Mouse (Mus musculus): ENCODE results near the gene Tmie. TPM values are rescaled to one million over a fixed set of nuclear protein-coding genes. Genes with fewer than 3 reads are reported as not detected.

Tmie gene
- total and polyA plus RNA-seq, 3 experiments, result 0.11 TPM; not detected in 2

- ATAC-seq (ENCODE audit: extremely low read depth, insufficient number of reproducible peaks, low FRiP score, poor library complexity, severe bottlenecking) (no peak), DNase-seq (ENCODE audit: low spot score) (no peak)
- no peaks in the 10 kb centered on the region for H3K36me3 ChIP-seq (replicated peaks)
- H3K4me3 ChIP-seq (ENCODE audit: low read depth, low read length), result no peak overlapping the region
- H3K9me3 ChIP-seq (replicated peaks), result no peaks in the 10 kb centered on the region
- no peaks in the 10 kb centered on the region for H3K4me1 ChIP-seq (ENCODE audit: insufficient read depth, low read depth, low read length)
- TF ChIP-seq TAL1 (conservative IDR thresholded peaks at IDR 0.05; ENCODE audit: low read depth, low read length), result no peak
- no peak for TF ChIP-seq GATA1 (IDR thresholded peaks at IDR 0.05; ENCODE audit: borderline replicate concordance, low read length)
- no peak for TF ChIP-seq GATA2 (IDR thresholded peaks at IDR 0.05; ENCODE audit: borderline replicate concordance, low read depth, low read length)
- no peak for TF ChIP-seq CTCF (IDR thresholded peaks at IDR 0.05; ENCODE audit: low read depth, low read length)
- no peak for TF ChIP-seq POLR2AphosphoS5 (IDR thresholded peaks at IDR 0.05; ENCODE audit: insufficient replicate concordance, low read depth, low read length)
- H3K27me3 ChIP-seq (ENCODE audit: insufficient read depth, low read length), result peaks cover 6% of the 10 kb centered on the region; the same call in 1 of the 2 replicates
Measured at GRCm38 (mm10) chr9:110834961-110835360, 45.0 kb downstream of the Tmie start.

GRCm38 (mm10) chr9:110834411-110834810 is 45.5 kb downstream of the Tmie start, which contains the start of gene Prss45:
Gene Prss45 (plus strand): TSS chr9:110834588.
- Histone ChIP-seq H3K9me3 (replicated peaks) (no peaks in the 10 kb centered on the region), H3K4me1 (ENCODE audit: insufficient read depth, low read depth, low read length) (no peaks in the 10 kb centered on the region), H3K4me3 (ENCODE audit: low read depth, low read length) (no peak within 1 kb of the TSS), H3K27me3 (ENCODE audit: insufficient read depth, low read length) (peaks cover 5% of the 10 kb centered on the region; the same call in 1 of the 2 replicates), H3K36me3 (replicated peaks) (no peaks in the 10 kb centered on the region)
- TF ChIP-seq POLR2AphosphoS5 (IDR thresholded peaks at IDR 0.05; ENCODE audit: insufficient replicate concordance, low read depth, low read length), result no peak
- no peak for TF ChIP-seq TAL1 (conservative IDR thresholded peaks at IDR 0.05; ENCODE audit: low read depth, low read length)
- no peak for TF ChIP-seq CTCF (IDR thresholded peaks at IDR 0.05; ENCODE audit: low read depth, low read length)
- no peak for DNase-seq (ENCODE audit: low spot score)
- no peak for ATAC-seq (ENCODE audit: extremely low read depth, insufficient number of reproducible peaks, low FRiP score, poor library complexity, severe bottlenecking)

- no peak overlapping the region for H3K4me3 ChIP-seq (ENCODE audit: low read depth, low read length)
- H3K36me3 ChIP-seq (replicated peaks), result no peaks in the 10 kb centered on the region
- no peak for ATAC-seq (ENCODE audit: extremely low read depth, insufficient number of reproducible peaks, low FRiP score, poor library complexity, severe bottlenecking)
- no peak for TF ChIP-seq GATA1 (IDR thresholded peaks at IDR 0.05; ENCODE audit: borderline replicate concordance, low read length)
- no peak for TF ChIP-seq POLR2AphosphoS5 (IDR thresholded peaks at IDR 0.05; ENCODE audit: insufficient replicate concordance, low read depth, low read length)
- TF ChIP-seq CTCF (IDR thresholded peaks at IDR 0.05; ENCODE audit: low read depth, low read length), result no peak
- TF ChIP-seq GATA2 (IDR thresholded peaks at IDR 0.05; ENCODE audit: borderline replicate concordance, low read depth, low read length), result no peak
- TF ChIP-seq TAL1 (conservative IDR thresholded peaks at IDR 0.05; ENCODE audit: low read depth, low read length), result no peak
- H3K9me3 ChIP-seq (replicated peaks), result no peaks in the 10 kb centered on the region
- no peak for DNase-seq (ENCODE audit: low spot score)
- no peaks in the 10 kb centered on the region for H3K4me1 ChIP-seq (ENCODE audit: insufficient read depth, low read depth, low read length)
- peaks cover 7% of the 10 kb centered on the region for H3K27me3 ChIP-seq (ENCODE audit: insufficient read depth, low read length)
Measured at GRCm38 (mm10) chr9:110833021-110833420, 46.9 kb downstream of the Tmie start.

- Histone ChIP-seq H3K36me3 (replicated peaks) (no peaks in the 10 kb centered on the region), H3K4me1 (ENCODE audit: insufficient read depth, low read depth, low read length) (no peaks in the 10 kb centered on the region), H3K9me3 (replicated peaks) (no peaks in the 10 kb centered on the region), H3K4me3 (ENCODE audit: low read depth, low read length) (no peak within 1 kb of the TSS), H3K27me3 (ENCODE audit: insufficient read depth, low read length) (peaks cover 18% of the 10 kb centered on the region)
- TF ChIP-seq GATA1 (IDR thresholded peaks at IDR 0.05; ENCODE audit: borderline replicate concordance, low read length), result no peak
- TF ChIP-seq CTCF (IDR thresholded peaks at IDR 0.05; ENCODE audit: low read depth, low read length), result no peak
- no peak for TF ChIP-seq TAL1 (conservative IDR thresholded peaks at IDR 0.05; ENCODE audit: low read depth, low read length)
- no peak for TF ChIP-seq GATA2 (IDR thresholded peaks at IDR 0.05; ENCODE audit: borderline replicate concordance, low read depth, low read length)
- TF ChIP-seq POLR2AphosphoS5 (IDR thresholded peaks at IDR 0.05; ENCODE audit: insufficient replicate concordance, low read depth, low read length), result no peak
- DNase-seq (ENCODE audit: low spot score), result no peak
- ATAC-seq (ENCODE audit: extremely low read depth, insufficient number of reproducible peaks, low FRiP score, poor library complexity, severe bottlenecking), result no peak
Measured at GRCm38 (mm10) chr9:110826390-110826789, 53.5 kb downstream of the Tmie start, which contains the start of gene Prss43. Gene Prss43 (plus strand): TSS chr9:110826690.

GRCm38 (mm10) chr9:110825832-110826231 is 54.1 kb downstream of the Tmie start:
- Histone ChIP-seq H3K9me3 (replicated peaks) (no peaks in the 10 kb centered on the region), H3K4me1 (ENCODE audit: insufficient read depth, low read depth, low read length) (no peaks in the 10 kb centered on the region), H3K4me3 (ENCODE audit: low read depth, low read length) (no peak overlapping the region), H3K27me3 (ENCODE audit: insufficient read depth, low read length) (peaks cover 20% of the 10 kb centered on the region), H3K36me3 (replicated peaks) (no peaks in the 10 kb centered on the region)
- no peak for ATAC-seq (ENCODE audit: extremely low read depth, insufficient number of reproducible peaks, low FRiP score, poor library complexity, severe bottlenecking)
- TF ChIP-seq POLR2AphosphoS5 (IDR thresholded peaks at IDR 0.05; ENCODE audit: insufficient replicate concordance, low read depth, low read length) (no peak), GATA1 (IDR thresholded peaks at IDR 0.05; ENCODE audit: borderline replicate concordance, low read length) (no peak), TAL1 (conservative IDR thresholded peaks at IDR 0.05; ENCODE audit: low read depth, low read length) (no peak), GATA2 (IDR thresholded peaks at IDR 0.05; ENCODE audit: borderline replicate concordance, low read depth, low read length) (no peak), CTCF (IDR thresholded peaks at IDR 0.05; ENCODE audit: low read depth, low read length) (no peak)
- no peak for DNase-seq (ENCODE audit: low spot score)

GRCm38 (mm10) chr9:110825426-110825825 is 54.5 kb downstream of the Tmie start:
- Histone ChIP-seq H3K4me3 (ENCODE audit: low read depth, low read length) (no peak overlapping the region), H3K9me3 (replicated peaks) (no peaks in the 10 kb centered on the region), H3K36me3 (replicated peaks) (no peaks in the 10 kb centered on the region), H3K4me1 (ENCODE audit: insufficient read depth, low read depth, low read length) (no peaks in the 10 kb centered on the region), H3K27me3 (ENCODE audit: insufficient read depth, low read length) (peaks cover 20% of the 10 kb centered on the region)
- DNase-seq (ENCODE audit: low spot score) (no peak), ATAC-seq (ENCODE audit: extremely low read depth, insufficient number of reproducible peaks, low FRiP score, poor library complexity, severe bottlenecking) (no peak)
- TF ChIP-seq TAL1 (conservative IDR thresholded peaks at IDR 0.05; ENCODE audit: low read depth, low read length), result no peak
- no peak for TF ChIP-seq GATA1 (IDR thresholded peaks at IDR 0.05; ENCODE audit: borderline replicate concordance, low read length)
- TF ChIP-seq GATA2 (IDR thresholded peaks at IDR 0.05; ENCODE audit: borderline replicate concordance, low read depth, low read length), result no peak
- no peak for TF ChIP-seq POLR2AphosphoS5 (IDR thresholded peaks at IDR 0.05; ENCODE audit: insufficient replicate concordance, low read depth, low read length)
- TF ChIP-seq CTCF (IDR thresholded peaks at IDR 0.05; ENCODE audit: low read depth, low read length), result no peak

Data from G1E (cell line).